Mouse (Mus musculus) liver, embryonic 16.5 days (tissue): ENCODE data around the gene Synj2. TPM values are rescaled to one million over a fixed set of nuclear protein-coding genes. Genes with fewer than 3 reads are reported as not detected.
"Not testable (repeated sequence)": the region's sequence is repeated elsewhere in the genome, so short reads cannot be mapped to it uniquely, and the experiment has no call there.

Experiments used
- ATAC-seq: fragments of 200-750 bp; cut with Nextera tagmentation; 2 replicates; pipeline ENCODE4 v1.8.0; 2017; ENCODE audit warnings: low read depth, mild to moderate bottlenecking, moderate number of reproducible peaks, moderate library complexity
- H3K27ac ChIP-seq: fragments of 300-500 bp; sonication (generic); 2 replicates; pipeline ENCODE4 v1.5.1; 2014; ENCODE audit warnings: mild to moderate bottlenecking, low read length
- H3K27me3 ChIP-seq: fragments of 300-500 bp; sonication (generic); 2 replicates; pipeline ENCODE4 v1.6.1; 2014; ENCODE audit warnings: low read depth, low read length, mixed read lengths; ENCODE audit not compliant: control insufficient read depth, insufficient read depth
- H3K36me3 ChIP-seq: fragments of 300-500 bp; sonication (generic); 2 replicates; pipeline ENCODE4 v1.6.1; 2014; ENCODE audit warnings: mild to moderate bottlenecking; ENCODE audit not compliant: control insufficient read depth, insufficient read depth
- H3K4me1 ChIP-seq: fragments of 300-500 bp; sonication (generic); 2 replicates; pipeline ENCODE4 v1.6.1; 2014; ENCODE audit warnings: low read depth, low read length, mixed read lengths; ENCODE audit not compliant: control insufficient read depth
- H3K4me2 ChIP-seq: fragments of 300-500 bp; sonication (generic); 2 replicates; pipeline ENCODE4 v1.6.1; 2014; ENCODE audit warnings: low read depth, low read length, mixed read lengths
- H3K4me3 ChIP-seq: fragments of 300-500 bp; sonication (generic); 2 replicates; pipeline ENCODE4 v1.5.1; 2014; ENCODE audit warnings: low read depth, mild to moderate bottlenecking, low read length
- H3K9ac ChIP-seq: fragments of 300-500 bp; sonication (generic); 2 replicates; pipeline ENCODE4 v1.6.1; 2014; ENCODE audit warnings: low read depth, low read length
- H3K9me3 ChIP-seq: fragments of 300-500 bp; sonication (generic); replicated peaks from 2 replicates; pipeline ENCODE4 v1.6.1; 2016; ENCODE audit warnings: low read length; ENCODE audit not compliant: control insufficient read depth
- WGBS: fragments of 180-500 bp; shearing (Covaris S2); extraction: QIAGEN DNeasy Blood & Tissue Kit; methylation state at CpG from one replicate; pipeline ENCODE4 v1.1.7; 2014; ENCODE audit not compliant: insufficient replicate concordance; 5-methylcytosine and 5-hydroxymethylcytosine counted together
- polyA plus RNA-seq: library from polyadenylated mRNA; unstranded; fragments of >200 nt; fragmentation: Nextera tagmentation; extraction: Ambion mirVana; gene quantifications from 2 replicates; pipeline ENCODE4 v1.2.1, GENCODE M21; 2015

The Synj2 gene
- polyA plus RNA-seq, 1 experiment from 2014 or later: 3.0 TPM

DNA sequence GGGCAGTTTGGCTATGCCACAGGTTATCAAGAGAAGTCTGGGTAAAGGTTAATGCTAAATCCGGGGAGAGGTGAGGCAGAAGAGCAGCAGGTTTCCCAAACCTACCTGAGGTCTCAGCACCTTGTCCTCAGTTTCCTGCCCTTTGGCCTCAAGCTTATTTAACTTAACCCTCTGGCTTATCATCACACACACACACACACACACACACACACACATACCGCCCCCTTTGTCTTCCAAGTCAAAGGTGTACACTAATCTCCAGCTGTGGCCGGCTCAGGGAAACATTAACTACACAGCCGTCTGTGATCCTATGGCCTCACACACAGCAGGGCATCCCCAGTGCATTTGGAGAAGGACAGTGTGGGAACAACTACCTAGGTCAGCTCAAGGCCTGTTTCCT lies 77.3 kb downstream of the Synj2 start:
- peak; percentile 85 for ATAC-seq
- H3K4me3 ChIP-seq: no peak overlapping the region
- H3K4me2 ChIP-seq: no peak overlapping the region
- H3K4me1 ChIP-seq: peaks cover 12% of the 10 kb centered on the region
- no peaks in the 10 kb centered on the region for H3K36me3 ChIP-seq
- H3K9ac ChIP-seq: no peak overlapping the region
- WGBS: 47% methylated on average over 4 of the region's 4 CpGs
- no peaks in the 10 kb centered on the region for H3K27me3 ChIP-seq
- H3K27ac ChIP-seq: peak overlapping the region; percentile 53
- no peaks in the 10 kb centered on the region for H3K9me3 ChIP-seq

GRCm38 (mm10) chr17:6019776-6020175 lies 78.7 kb downstream of the Synj2 start:
- WGBS: 38% methylated on average over 2 of the region's 2 CpGs
- Histone ChIP-seq H3K4me1 (peaks cover 12% of the 10 kb centered on the region), H3K36me3 (no peaks in the 10 kb centered on the region), H3K9ac (no peak overlapping the region), H3K27me3 (no peaks in the 10 kb centered on the region), H3K9me3 (no peaks in the 10 kb centered on the region), H3K4me2 (no peak overlapping the region), H3K27ac (no peak overlapping the region; the same call in 1 of the 2 replicates), H3K4me3 (no peak overlapping the region)
- ATAC-seq: no peak

DNA sequence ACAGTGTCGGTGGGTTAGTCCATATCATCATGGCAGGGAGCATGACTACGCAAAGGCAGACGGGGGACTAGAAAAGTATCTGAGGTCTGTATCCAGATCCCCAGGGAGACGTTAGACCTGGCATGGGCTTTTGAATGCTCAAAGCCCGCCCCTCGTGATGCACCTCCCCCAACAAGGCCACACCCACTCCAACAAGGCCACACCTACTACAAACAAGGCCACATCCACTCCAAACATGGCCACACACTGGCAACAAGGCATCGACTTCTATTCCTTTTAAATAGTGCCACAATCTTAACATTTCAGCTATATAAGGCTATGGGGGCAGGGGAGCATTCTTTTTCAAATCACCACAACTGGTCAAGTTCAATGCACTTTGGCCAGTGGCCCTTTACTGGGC lies 79.6 kb downstream of the Synj2 start:
- H3K4me3 ChIP-seq: no peak overlapping the region
- 45% methylated on average over 7 of the region's 7 CpGs for WGBS
- H3K36me3 ChIP-seq: no peaks in the 10 kb centered on the region
- no peak overlapping the region for H3K9ac ChIP-seq
- ATAC-seq: no peak
- peaks cover 12% of the 10 kb centered on the region for H3K4me1 ChIP-seq
- H3K27me3 ChIP-seq: no peaks in the 10 kb centered on the region
- no peak overlapping the region for H3K4me2 ChIP-seq
- H3K9me3 ChIP-seq: no peaks in the 10 kb centered on the region
- H3K27ac ChIP-seq: no peak overlapping the region

DNA sequence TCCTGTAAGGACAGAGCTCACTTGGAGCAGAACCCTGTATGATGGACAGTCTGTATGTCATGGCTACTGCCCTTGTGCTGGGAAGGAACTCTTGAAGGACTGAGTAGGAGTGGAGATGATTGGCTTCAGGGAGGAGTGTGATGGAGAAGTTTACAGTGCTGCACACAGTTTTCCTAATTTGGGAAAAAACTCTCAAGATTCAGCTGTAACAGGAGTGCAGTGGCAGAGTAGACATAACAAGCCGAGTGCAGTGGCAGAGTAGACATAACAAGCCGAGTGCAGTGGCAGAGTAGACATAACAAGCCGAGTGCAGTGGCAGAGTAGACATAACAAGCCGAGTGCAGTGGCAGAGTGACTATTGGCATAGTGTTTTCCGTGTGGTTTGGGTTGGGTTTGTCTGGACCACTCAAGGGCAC lies 80.3 kb downstream of the Synj2 start:
- not testable (repeated sequence) for H3K9me3 ChIP-seq, H3K27ac ChIP-seq, H3K27me3 ChIP-seq, H3K4me3 ChIP-seq, H3K4me2 ChIP-seq, H3K9ac ChIP-seq, ATAC-seq, H3K36me3 ChIP-seq
- WGBS: 42% methylated on average over 5 of the region's 5 CpGs
- peaks cover 12% of the 10 kb centered on the region for H3K4me1 ChIP-seq

- Histone ChIP-seq H3K36me3 (no peaks in the 10 kb centered on the region), H3K27me3 (no peaks in the 10 kb centered on the region), H3K9me3 (no peaks in the 10 kb centered on the region), H3K4me1 (no peaks in the 10 kb centered on the region; the same call in 1 of the 2 replicates), H3K27ac (no peak overlapping the region), H3K4me2 (no peak overlapping the region), H3K9ac (no peak overlapping the region), H3K4me3 (no peak overlapping the region)
- ATAC-seq: no peak
- 61% methylated on average over 7 of the region's 7 CpGs for WGBS
Measured at GRCm38 (mm10) chr17:6025831-6026230, 84.8 kb downstream of the Synj2 start.

DNA sequence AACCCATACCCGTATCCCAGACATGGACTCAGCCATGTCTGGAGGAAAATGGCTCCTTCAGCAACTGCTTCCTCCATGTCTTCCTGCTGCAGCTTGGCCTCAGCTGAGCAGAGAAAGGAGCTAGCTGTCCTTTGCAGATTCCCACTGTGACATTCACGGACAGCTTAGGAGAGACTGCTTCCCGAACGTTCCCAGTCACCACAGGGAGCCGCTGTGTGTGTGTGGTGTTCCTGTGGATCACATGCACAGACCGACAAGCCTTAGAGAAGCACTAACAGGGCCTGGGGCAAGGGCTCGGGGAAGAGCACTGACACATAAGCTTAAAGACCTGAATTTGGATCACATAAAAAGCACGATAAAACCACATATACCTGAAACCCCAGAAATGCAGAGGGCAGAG lies 94.6 kb downstream of the Synj2 start:
- no peak for ATAC-seq

GRCm38 (mm10) chr17:6036458-6036857 lies 95.4 kb downstream of the Synj2 start:
- H3K27ac ChIP-seq: no peak overlapping the region
- 61% methylated on average over 8 of the region's 8 CpGs for WGBS
- no peak overlapping the region for H3K9ac ChIP-seq
- H3K4me3 ChIP-seq: no peak overlapping the region
- no peaks in the 10 kb centered on the region for H3K4me1 ChIP-seq
- H3K9me3 ChIP-seq: no peaks in the 10 kb centered on the region
- H3K27me3 ChIP-seq: no peaks in the 10 kb centered on the region
- no peak overlapping the region for H3K4me2 ChIP-seq
- ATAC-seq: 0 out of 2 replicates have a peak, but pooled peaks have one; percentile 24
- no peaks in the 10 kb centered on the region for H3K36me3 ChIP-seq

More for the DNA sequence above, 94.6 kb downstream of the Synj2 start:
- Histone ChIP-seq H3K4me1 (no peaks in the 10 kb centered on the region), H3K9me3 (no peaks in the 10 kb centered on the region), H3K9ac (no peak overlapping the region), H3K4me3 (no peak overlapping the region), H3K36me3 (no peaks in the 10 kb centered on the region), H3K27me3 (no peaks in the 10 kb centered on the region), H3K4me2 (no peak overlapping the region), H3K27ac (no peak overlapping the region)
- WGBS: 57% methylated on average over 8 of the region's 8 CpGs

DNA sequence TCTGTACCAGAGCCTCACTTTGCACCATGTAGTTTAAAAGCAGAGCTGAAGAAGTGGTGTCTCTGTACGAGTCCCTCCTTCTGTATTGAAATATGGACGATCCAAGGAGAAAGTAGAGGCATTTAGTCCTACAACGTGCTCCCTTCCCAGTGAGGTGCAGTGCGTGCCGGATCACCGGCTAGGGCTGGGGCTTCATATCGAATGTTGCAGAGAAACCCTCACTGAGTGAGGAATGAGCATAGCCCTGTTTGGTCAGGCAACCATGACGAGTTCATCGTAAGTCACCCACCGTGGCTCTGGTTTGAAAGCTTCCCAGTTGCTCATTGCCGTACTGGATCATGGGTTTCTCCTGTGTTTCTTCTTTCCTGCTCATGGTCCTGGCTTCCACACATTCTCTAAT lies 95.8 kb downstream of the Synj2 start:
- Histone ChIP-seq H3K9me3 (no peaks in the 10 kb centered on the region), H3K27me3 (no peaks in the 10 kb centered on the region), H3K4me3 (no peak overlapping the region), H3K4me2 (no peak overlapping the region), H3K9ac (no peak overlapping the region), H3K27ac (no peak overlapping the region), H3K4me1 (no peaks in the 10 kb centered on the region), H3K36me3 (no peaks in the 10 kb centered on the region)
- ATAC-seq: no peak
- WGBS: 66% methylated on average over 11 of the region's 11 CpGs

DNA sequence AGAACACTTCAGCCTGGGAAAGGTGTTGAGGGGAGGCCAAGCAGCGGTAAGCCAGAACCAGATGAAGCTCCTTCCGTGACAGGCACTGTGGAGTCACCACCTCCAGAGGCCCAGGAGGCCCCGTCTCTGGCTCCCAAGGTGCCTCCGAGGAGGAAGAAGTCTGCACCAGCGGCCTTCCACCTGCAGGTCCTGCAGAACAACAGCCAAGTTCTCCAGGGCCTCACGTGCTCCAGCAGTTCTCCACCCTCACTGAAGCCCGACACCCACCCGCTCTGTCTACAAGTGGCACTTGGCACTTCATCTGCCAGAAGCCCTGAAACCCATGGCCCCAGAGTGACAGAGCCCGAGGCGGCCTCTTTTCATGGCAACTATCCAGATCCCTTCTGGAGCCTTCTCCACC lies 96.4 kb downstream of the Synj2 start:
- H3K9ac ChIP-seq: no peak overlapping the region
- ATAC-seq: no peak
- 70% methylated on average over 10 of the region's 10 CpGs for WGBS

More for the DNA sequence above, 96.4 kb downstream of the Synj2 start:
- Histone ChIP-seq H3K4me2 (no peak overlapping the region), H3K36me3 (no peaks in the 10 kb centered on the region), H3K27ac (no peak overlapping the region), H3K4me1 (no peaks in the 10 kb centered on the region), H3K9me3 (no peaks in the 10 kb centered on the region), H3K27me3 (no peaks in the 10 kb centered on the region), H3K4me3 (no peak overlapping the region)
